Mouse (Mus musculus) liver, adult 2 months (tissue): Measurements from ENCODE around the gene Pcdh15.

ENCODE experiments used
- CTCF ChIP-seq: fragments of 200-500 bp; IDR thresholded peaks from 2 replicates; pipeline ENCODE4 v1.5.1; 2011; ENCODE audit warnings: low read depth, low read length, control low read depth
- POLR2A ChIP-seq: fragments of 200-500 bp; IDR thresholded peaks from 2 replicates; pipeline ENCODE4 v1.6.1; 2011; ENCODE audit warnings: low read length, control low read depth; ENCODE audit not compliant: insufficient read depth; ENCODE audit errors: extremely low read depth

- no peak for TF ChIP-seq POLR2A
- TF ChIP-seq CTCF: no peak
Observed at GRCm38 (mm10) chr10:73161757-73162156, 62.6 kb downstream of the Pcdh15 start.
